Mouse (Mus musculus) C2C12 (cell line): ENCODE results near the gene Evi5l.

Source experiments
- CEBPB ChIP-seq: IDR thresholded peaks from one replicate; pipeline ENCODE4 v1.6.1; 2011; ENCODE audit warnings: low read depth, mild to moderate bottlenecking, control low read depth, moderate library complexity
- CTCF ChIP-seq: IDR thresholded peaks from one replicate; pipeline ENCODE4 v1.5.1; 2011; ENCODE audit not compliant: control insufficient read depth, insufficient read depth, insufficient read length
- MAX ChIP-seq: IDR thresholded peaks from one replicate; pipeline ENCODE4 v1.6.1; 2011; ENCODE audit warnings: mild to moderate bottlenecking, control low read depth
- MYOD1 ChIP-seq: IDR thresholded peaks from one replicate; pipeline ENCODE4 v1.6.1; 2011; ENCODE audit warnings: low read depth; ENCODE audit not compliant: control insufficient read depth, insufficient read length
- MYOG ChIP-seq: IDR thresholded peaks from one replicate; pipeline ENCODE4 v1.6.1; 2011; ENCODE audit not compliant: control insufficient read depth, insufficient read length; ENCODE audit errors: extremely low read depth

DNA sequence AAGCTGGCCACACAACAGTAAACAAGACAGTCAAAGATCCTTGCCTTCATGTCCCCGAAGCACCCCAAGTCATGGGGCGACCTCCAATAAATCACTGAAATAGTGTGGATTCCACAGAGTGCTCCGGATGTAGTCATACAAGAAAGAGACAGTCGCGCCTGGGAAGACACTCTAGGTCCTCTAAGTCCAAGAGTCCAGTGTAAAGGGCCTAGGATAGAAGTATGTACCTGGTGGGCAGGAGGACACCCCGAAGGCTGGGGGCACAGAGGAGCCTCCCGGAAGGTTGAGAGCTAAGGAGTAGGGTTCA, 27.2 kb downstream of the Evi5l start:
- TF ChIP-seq CTCF, result no peak
- no peak for TF ChIP-seq MYOG
- no peak for TF ChIP-seq MYOD1
- no peak for TF ChIP-seq MAX
- no peak for TF ChIP-seq CEBPB
